Mouse (Mus musculus): ENCODE data around the gene Olfr71.
A peak's percentile ranks its signal among the peaks of the same experiment; 100 is the strongest.

Gene Olfr71

DNA sequence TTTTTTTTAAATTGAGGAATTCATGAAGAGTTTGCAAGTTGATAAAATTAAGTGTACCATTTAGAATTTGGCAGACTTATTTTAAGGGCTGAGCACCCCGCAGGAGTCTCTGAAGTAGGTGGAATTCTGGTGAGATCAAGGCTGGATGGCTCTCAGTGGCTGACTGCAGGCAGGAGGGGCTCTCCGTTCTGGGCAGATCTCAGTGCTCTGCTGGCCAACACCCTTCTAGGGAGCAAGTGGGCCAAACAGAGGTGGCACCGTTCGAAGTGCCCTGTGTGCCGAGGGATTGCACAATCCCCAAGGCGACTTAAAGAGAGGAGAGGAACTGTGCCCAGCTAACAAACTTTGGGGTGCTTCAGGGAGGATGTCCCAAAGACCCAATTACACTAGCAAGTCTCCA, at the start of gene Olfr71:
Gene Olfr71, minus strand, starts transcription at position 387 of the 400 bp plus-strand sequence.
- no peak for DNase-seq (ENCODE audit: low read depth)

DNA sequence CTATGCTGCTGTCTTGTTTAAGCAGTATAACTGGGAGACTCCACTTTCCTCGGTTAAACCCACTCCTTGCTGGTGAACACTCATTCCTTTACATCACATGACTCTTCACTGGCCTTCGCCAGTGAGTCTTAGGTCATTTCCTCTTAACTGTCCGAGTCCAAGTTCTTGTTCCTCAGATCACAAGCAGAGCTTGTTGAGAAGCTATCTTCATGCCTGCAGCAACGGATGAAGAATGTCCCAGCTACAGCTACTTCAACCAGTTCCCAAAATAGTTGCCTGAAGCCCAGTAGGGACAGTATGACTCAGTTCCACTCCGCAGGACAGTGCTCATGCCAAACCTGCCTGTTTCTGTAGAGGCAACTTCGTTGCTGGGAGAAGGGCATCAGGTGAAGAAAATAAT, 47.2 kb upstream of the Olfr71 start:
- no peak for DNase-seq (ENCODE audit: low read depth)

DNA sequence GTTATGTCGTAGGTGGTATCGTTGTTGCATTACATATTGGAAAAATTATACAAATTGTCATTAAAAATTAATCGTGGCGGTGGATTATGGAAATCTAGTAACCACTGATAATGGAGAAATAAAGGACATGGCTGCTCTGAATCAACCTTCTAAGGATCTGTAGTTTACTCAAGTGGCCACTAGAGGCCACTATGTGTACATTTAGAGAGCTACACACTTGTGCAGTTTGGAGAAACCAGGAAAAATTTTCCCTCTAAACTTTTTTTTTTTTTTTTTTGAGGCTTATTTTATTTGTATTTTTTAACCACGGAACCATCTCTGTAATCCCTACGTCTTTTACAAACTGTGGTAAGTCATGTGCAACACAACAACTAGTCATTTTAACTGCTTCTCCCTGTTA, 35.1 kb upstream of the Olfr71 start:
- peak; percentile 48 for DNase-seq (ENCODE audit: low read depth)

DNA sequence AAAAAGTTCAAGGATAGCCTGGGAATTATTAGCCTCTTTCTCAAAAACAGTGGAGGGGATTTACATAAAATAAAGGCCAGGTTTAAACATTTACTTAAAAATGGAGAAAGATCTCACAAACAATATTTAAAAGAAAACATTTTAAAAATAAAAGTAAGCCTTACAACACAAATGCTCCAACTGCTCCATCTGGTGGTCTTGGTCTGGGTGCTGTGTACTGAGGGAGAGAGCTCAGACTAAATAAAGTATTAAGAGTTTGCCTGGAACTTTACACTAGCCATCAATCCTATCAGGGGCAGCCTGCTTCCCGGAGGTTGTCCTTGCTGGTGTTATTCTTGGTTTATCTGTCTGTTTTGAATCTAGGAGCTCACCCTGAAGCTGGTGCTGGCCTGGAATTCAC, 33.0 kb upstream of the Olfr71 start:
- DNase-seq (ENCODE audit: low read depth), result no peak

DNA sequence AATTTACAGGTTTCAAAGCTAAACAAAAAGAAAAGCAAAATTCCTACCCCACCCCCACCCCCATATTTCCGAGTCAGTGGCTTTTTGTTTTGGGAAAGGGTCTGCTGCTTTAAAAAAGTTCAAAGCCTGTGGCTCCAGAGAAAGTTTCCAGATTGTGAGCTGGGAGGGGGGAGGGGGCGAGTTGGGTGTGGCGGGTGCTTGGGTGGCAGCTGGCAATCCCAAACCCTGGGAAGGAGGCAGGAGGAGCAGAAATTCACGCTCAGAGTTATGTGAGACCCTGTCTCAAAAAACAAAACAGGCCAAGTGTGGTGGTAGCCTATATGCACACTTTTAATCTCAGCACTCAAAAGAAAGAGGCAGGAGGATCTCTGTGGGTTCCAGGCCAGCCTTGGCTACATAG, 32.6 kb upstream of the Olfr71 start:
- DNase-seq (ENCODE audit: low read depth), result no peak

DNA sequence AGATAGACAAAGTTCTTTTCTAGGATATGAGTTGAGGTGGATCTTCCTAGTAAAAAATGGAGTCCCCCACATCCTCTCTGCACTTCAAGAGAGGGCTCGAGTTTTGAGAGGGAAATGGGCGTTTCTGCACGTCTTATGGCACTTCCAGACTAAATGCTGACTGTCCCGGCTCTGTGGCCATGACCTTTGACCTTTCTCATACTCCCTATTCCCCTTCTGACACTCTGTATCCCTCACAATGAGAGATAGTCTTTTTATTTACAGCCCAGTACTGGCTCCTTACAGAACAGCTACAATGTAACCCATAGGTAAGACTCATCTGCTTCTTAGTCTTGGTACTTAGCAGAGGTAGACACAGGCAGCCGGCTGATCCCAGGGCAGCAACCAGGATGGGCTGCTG, 31.5 kb upstream of the Olfr71 start:
- no peak for DNase-seq (ENCODE audit: low read depth)

DNA sequence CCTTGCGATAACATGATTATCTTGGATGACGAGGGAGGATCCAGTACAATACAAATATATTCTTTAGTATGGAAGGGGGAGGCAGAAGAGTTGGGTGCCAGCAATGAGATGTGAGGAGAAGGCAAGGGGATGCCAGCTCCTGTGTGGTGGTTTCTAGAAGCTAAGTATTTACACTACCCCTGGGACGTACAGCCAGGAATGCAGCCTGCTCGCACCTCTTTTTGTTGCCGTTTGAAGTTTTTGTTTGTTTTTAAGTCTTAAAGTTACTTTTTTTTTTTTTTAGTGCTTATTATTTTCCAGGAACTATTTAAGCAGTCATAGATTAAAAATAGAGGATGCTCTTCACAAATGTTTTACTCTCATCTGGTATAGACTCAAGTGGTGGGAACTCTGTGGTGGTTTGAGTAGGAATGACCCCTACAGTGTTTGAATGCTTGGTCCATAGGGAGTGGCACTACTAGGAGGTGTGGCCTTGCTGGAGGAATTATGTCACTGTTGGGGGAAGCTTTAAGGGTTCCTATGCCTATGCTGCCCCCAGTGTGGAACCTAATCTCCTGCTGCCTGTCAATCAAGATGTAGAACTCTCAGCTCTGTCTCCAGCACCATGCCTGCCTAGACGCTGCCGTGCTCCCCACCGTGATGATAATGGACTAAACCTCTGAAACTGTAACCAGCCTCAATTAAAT, 29.1 kb upstream of the Olfr71 start:
- DNase-seq (ENCODE audit: low read depth), result no peak

DNA sequence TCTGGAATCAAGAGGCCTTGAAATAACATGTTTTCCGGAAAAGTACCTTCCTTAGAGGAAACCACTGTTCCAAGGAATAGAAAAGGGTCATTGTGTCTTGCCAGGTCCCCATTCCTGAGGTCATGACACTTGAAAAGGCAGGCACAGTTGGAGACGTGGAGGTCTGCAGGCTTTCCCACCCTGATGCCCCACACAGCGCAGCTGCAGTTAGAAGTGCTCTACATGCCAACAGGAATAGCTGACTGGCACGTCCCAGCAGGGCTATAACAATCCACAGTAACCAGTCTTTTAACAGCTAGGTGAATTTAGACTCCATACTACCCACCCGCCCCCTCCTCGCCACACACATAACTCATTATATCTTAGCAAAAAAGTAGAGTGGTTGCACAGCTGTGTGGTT, 27.1 kb upstream of the Olfr71 start:
- DNase-seq (ENCODE audit: low read depth), result no peak

DNA sequence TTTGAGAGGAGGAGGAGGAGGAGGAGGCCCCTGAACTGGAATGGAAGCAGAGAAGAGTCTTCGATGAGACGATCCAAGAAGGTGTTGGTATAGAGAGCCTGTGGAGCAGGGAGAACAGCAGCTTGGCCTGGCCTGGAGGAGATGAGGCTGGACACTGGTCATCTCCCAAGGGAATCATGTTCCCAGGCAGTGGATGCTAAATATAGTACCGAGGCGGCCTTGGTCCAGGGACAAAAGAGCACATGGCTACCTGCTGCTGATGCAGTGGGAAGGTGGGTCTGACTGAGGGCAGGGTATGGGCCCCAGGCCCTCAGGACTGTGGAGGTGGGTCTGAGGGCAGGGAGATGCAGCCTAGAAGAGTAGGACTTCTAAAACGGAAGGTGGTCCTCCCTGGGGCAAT, 23.1 kb upstream of the Olfr71 start:
- no peak for DNase-seq (ENCODE audit: low read depth)

DNA sequence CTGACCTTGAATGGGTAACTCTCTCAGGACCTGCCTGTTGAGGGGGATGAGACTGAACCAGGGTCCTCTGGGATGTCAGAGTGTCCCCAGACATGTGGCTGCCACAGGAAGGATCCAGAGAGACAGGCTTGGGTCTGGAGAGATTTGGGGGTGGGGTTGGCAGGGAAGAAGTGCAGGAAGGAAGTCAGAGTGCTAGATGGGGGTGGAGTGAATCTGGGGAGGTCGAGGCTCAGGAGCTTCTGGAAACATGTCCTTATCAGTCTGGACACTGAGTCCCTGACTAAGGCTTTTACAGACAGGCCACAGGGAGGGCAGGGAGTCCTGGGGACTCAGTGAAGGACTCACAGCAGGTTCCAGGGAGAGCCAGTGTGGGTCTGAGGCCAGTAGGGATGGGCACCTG, 22.1 kb upstream of the Olfr71 start:
- DNase-seq (ENCODE audit: low read depth), result no peak

DNA sequence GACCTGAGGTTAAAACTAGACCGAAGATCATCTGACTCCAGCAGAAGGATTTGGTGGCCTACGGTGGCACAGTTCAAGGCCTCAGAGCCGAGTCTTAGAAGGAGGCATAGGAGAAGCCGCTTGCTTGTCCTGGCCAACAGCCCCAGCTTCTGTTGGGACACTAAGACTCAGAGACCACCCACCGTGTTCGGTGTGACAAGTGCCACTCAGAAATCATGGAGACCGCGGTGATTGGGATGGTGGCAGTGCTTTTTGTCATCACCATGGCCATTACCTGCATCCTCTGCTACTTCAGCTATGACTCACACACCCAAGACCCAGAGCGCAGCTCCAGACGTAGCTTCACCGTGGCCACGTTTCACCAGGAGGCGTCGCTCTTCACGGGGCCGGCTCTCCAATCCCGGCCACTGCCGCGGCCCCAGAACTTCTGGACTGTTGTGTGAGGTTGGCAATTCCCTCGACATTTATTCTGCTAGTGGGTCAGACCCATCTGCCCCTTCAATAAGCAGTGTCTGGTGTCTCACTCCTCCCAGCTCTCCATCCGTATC, 20.8 kb upstream of the Olfr71 start:
- DNase-seq (ENCODE audit: low read depth), result no peak

DNA sequence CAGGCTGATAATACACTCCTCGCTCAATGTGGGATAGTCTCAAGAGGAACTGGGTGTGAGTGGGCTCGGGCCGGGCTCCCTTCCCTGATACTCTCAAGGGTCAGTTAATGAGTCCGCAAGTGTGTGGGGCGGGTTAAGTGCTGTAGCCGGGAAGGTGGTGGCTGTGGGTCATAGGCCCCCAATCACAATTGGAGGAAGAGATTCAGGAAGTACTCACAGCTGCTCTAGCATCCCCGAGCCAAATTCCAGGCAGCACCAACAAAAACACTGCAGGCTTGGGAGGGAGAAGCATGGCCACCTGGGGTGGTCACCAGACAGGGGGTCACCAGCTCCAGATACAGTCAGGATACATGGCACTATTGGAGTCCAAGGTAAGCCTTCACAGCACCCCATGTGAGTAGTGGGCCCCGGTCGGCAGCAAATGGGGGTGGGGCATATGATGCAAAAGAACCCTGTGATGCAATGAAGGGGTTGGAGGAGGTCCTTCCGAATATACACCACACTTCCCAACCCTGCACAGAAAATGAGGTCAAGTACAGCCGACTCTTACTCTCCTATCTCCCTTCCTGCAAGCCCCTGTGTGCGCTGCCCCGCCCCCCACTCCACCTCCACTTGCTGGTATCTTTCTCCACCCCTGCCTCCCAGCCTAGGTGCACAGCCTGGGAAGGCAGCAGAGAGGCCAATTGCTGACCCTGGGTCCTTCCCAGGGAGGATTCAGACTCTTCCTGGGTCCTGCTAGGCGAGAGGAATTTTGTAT, 19.9 kb upstream of the Olfr71 start, which contains the start of gene Spaar:
Gene Spaar, plus strand, starts transcription at position 241 of the 757 bp plus-strand sequence.
- DNase-seq (ENCODE audit: low read depth), result no peak

DNA sequence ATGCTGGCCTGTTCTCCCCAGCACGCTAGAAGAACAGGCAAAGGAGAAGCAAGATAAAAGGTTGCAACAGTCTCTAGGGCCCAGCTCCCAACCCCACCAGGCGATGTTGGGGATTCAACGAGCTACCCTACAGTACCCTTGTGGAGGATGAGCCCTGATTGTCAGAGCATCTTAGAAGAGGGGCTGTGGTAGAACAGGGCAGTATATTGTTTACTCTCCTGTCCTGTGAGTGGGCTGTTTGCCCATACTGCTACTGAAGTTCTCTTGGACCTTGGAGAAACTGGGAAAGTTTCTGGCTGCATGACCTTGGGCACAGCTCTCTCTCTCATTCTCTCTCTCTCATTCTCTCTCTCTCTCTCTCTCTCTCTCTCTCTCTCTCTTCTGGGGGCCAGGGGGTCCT, 19.1 kb upstream of the Olfr71 start:
- no peak for DNase-seq (ENCODE audit: low read depth)

DNA sequence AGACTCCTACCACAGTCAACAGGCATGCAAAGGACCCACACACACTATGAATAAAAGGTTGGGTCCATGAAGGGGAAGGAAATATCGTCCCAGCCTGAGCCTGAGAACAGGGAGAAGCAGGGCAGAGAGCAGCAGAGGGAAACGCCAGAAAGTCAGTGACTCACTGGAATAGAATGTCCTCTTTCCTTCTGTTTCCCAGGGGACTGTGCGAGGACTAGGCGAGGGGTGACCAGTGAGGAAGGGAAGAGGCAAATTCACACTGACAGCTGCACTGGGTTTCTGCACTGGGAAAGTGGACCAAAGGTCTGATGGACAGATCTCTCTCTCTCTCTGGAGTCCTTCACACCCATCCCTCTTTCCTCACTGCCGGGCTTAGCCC, 18.5 kb upstream of the Olfr71 start:
- no peak for DNase-seq (ENCODE audit: low read depth)

DNA sequence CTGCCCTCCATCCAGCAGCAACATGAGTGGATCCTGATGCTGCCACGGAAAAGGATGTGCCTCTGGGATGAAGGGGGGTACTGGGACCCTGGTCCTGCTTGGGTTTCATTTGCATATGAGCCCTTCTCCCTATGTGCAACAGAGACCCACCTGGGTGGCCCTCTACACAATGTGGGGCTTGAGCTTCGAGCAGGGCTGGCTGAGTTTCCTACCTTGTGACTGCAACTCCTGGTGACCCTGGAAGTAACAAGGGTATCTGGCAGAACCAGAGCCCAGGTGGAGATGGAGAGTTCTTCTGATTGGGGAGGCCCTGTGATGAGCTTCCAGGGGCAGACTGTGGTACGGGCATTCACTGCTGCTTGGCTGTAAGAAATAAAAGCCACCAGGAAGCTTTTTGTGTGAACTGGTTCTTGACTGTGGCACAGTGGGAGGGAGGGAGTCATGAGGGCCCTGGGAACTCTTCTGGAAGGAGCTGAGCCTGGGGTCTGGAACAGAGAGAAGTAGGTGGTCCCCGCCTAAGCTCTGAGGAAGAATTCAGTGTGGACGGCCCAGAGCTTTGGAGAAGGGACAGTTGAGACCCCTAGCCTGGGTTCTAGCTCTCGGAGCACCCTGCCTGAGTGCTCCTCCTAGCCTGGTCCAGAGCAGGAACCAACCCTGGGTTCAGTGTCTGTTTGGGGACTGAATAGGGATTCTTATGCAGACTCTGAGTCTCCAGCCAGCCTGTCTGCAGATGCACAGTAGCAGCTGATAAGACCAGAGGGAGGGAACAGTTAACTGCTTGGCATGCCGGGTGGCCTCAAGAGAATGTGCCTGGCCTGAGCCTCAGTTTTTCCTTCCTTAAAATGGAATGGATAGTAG, 17.9 kb upstream of the Olfr71 start:
- no peak for DNase-seq (ENCODE audit: low read depth)

DNA sequence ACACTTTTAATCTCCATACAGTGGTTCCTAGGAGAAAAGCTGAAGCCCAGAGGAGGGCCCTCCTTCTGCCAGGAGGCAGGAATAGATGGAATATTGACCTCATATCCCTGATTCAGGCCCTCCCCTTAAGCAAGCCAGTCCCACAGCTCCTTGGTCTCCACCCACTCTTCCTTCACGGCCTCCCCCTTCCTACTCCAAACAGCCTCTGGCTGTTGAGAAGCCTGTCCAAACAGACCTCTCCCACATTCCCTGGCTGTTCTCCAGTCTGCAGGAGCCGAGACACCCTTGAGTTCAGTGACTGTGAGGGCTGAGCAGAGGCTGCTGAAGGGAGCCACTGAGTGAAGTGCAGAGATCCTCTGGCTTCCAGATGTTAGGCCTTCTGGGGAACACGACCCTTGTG, 16.9 kb upstream of the Olfr71 start, which contains the start of gene Hrct1:
Gene Hrct1, plus strand, starts transcription at position 194 of the 400 bp plus-strand sequence.
- DNase-seq (ENCODE audit: low read depth), result no peak

DNA sequence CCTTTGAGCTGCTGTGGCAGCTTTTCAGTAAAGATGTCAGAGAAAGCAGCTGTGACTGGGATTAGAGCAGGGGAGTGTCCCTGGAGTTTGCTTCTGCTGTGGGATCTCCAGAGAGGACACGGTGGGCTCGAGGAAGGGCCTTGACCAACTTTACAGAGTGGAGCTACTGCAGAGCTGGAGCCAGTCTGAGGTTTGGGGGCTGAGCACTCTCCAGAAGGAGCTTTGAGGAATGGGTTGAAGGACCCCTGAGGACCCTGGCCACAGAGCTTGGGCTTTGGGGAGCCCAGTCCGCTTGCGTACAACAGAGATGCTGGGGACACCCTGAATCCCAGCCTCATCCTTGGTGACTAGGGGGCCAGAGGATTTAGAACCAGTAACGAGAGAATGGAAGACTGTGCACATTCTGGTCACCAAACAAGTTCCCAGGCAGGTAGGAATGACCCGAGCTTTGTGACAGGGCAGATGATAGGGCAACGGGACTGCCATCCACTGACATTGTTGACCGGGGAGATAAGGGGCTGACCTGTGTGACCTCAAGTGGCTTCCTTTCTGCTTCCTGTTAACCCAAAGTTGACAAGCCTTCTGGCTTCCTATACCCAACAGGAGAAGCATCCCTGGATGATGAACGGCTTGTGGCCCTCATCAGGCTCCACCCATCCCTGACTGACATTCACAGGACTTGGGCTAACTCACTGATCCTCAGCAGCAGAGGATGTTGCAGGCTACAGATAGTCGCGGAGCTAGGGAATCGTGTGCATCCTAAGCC, 16.4 kb upstream of the Olfr71 start:
- DNase-seq (ENCODE audit: low read depth), result no peak

DNA sequence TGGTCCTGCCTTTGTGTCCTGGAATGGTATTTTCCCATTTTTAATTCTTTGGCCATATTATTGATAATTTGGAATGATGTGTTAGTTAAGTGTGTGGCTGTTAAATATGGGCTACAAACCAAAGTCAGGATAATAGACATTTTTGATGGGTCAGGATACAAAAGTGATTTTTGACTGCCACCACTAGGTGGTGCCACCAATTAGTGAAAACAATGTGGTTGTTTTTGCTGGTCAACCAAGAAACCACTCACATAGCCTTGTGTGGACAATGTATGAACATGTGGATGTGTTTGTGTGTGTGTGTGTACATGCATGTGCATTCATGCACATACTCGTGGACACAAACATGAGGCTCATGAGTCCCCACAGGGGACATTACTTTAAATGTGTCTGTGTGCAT, 14.7 kb upstream of the Olfr71 start:
- peak; percentile 43 for DNase-seq (ENCODE audit: low read depth)

DNA sequence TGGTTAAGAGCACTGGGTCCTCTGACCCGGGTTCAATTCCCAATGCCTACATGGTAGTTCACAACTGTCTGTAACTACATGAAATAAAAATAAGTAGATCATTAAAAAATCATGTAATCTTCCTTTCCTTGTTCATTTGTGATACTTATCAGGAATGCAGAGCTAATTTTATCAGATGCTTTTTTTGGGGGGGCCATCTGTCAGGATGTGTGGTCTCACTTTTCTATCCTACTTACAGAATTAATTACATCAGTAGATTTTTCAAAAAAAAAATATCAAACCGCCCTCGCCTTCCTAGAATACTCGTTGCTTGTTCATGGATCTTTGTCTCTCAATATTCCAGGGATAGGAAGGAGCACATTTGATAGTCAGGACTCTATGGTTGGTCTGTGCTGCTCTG, 12.1 kb upstream of the Olfr71 start:
- no peak for DNase-seq (ENCODE audit: low read depth)

DNA sequence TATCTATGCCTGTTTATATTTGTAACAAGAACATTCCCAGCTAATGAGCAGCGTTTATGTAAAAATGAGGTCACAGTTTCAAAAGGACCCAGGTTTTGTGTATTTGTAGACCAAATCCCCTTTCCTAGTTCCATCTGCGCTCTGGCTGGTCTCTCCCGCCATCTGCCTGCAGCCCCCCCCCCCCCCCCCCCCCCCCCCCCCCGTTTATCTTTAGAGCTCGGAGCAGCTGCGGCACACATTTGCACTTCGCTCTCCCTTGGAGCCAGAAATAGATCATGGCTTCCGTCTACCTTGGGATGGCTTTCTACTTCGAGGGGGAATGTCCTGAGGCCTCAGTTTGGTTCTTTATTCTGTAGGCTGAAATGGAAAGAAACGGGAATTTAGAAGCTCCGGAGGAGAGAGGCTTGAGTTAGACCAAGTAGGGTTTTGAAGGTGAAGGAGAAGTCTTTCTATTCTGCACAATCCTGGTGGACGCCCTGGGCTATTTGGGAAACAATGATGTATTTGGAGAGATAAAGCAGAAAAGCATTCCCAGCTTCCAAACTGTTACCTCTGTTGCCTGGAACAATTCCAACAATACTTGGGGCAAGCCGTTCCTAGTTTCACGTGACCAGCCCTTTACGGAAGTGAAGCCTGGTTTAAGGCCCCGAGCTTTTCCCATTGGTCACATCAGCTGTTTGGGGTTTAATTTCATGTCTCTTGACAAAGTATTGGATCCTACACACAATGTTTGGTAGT, 10.6 kb upstream of the Olfr71 start:
- no peak for DNase-seq (ENCODE audit: low read depth)

DNA sequence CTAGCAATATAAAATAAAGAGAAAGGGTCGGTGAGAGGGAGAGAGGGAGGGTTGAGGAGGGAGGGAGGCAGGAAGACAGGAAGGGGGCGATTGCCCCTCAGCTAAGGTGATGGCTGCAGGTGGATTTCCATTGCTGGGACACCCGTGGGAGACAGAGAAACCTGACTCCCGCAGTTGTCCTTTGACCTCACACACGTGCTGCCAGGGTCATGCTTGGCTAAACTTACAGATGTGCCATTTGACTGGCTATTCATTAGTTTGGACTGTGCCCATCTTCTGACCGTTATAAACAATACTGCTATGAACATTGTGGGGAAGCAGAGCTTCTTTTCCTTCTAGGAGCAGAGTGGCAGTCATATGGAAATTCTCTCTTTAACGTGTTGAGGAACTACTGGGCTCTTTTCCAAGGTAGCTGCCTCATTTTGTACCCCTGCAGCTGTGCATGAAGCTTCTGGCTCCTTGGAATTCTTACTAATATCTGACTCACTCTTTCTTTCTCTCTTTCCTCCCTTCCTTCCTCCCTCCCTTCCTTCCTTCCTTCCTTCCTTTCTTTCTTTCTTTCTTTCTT, 3.7 kb upstream of the Olfr71 start:
- no peak for DNase-seq (ENCODE audit: low read depth)
